Mouse (Mus musculus): ENCODE measurements around the gene Nfic. TPM values are rescaled to one million over a fixed set of nuclear protein-coding genes. Genes with fewer than 3 reads are reported as not detected.

Gene Nfic
- total and polyA plus RNA-seq, 3 experiments: 2.0 to 9.7 TPM; not detected in 1

- Histone ChIP-seq H3K9me3 (replicated peaks; ENCODE audit: insufficient read depth, low read length) (no peaks in the 10 kb centered on the region), H3K4me1 (ENCODE audit: control insufficient read depth in 1 of 2, insufficient read depth in 2 of 2, low read length in 2 of 2) (no peaks in the 10 kb centered on the region), H3K79me2 (ENCODE audit: control insufficient read depth, insufficient read depth, low read length, poor library complexity) (no peaks in the 10 kb centered on the region), H3K27ac (ENCODE audit: control insufficient read depth, low read depth, low read length) (no peak overlapping the region), H3K36me3 (ENCODE audit: control insufficient read depth in 1 of 2, insufficient read depth in 2 of 2, low read length in 2 of 2) (no peaks in the 10 kb centered on the region), H3K9ac (ENCODE audit: control insufficient read depth, low read depth, low read length, poor library complexity, severe bottlenecking) (no peak overlapping the region), H3K4me3 (ENCODE audit: control insufficient read depth in 1 of 2, insufficient read depth in 1 of 2, low read depth in 2 of 2, low read length in 2 of 2) (no peak overlapping the region), H3K27me3 (ENCODE audit: control insufficient read depth in 1 of 2, insufficient read depth in 2 of 2, low read length in 2 of 2) (no peaks in the 10 kb centered on the region)
- DNase-seq (ENCODE audit: low read depth, low spot score): no peak
- TF ChIP-seq NRF1 (IDR thresholded peaks at IDR 0.05; ENCODE audit: insufficient read depth, low read depth, low read length, poor library complexity, severe bottlenecking): no peak
- TF ChIP-seq MEF2A (IDR thresholded peaks at IDR 0.05; ENCODE audit: extremely low read depth, insufficient replicate concordance, low read depth, low read length, poor library complexity, severe bottlenecking): no peak
- no peak for TF ChIP-seq SIN3A (IDR thresholded peaks at IDR 0.05; ENCODE audit: low read length)
- no peak for TF ChIP-seq MAFK (IDR thresholded peaks at IDR 0.05; ENCODE audit: borderline replicate concordance, low read depth, low read length)
These were observed 40.3 kb downstream of the Nfic start for GRCm38 (mm10) chr10:81415146-81415545.

GRCm38 (mm10) chr10:81414682-81415081, 40.8 kb downstream of the Nfic start:
- Histone ChIP-seq H3K9me3 (replicated peaks; ENCODE audit: insufficient read depth, low read length) (no peaks in the 10 kb centered on the region), H3K4me3 (ENCODE audit: control insufficient read depth in 1 of 2, insufficient read depth in 1 of 2, low read depth in 2 of 2, low read length in 2 of 2) (no peak overlapping the region), H3K4me1 (ENCODE audit: control insufficient read depth in 1 of 2, insufficient read depth in 2 of 2, low read length in 2 of 2) (no peaks in the 10 kb centered on the region), H3K36me3 (ENCODE audit: control insufficient read depth in 1 of 2, insufficient read depth in 2 of 2, low read length in 2 of 2) (no peaks in the 10 kb centered on the region), H3K79me2 (ENCODE audit: control insufficient read depth, insufficient read depth, low read length, poor library complexity) (no peaks in the 10 kb centered on the region), H3K27ac (ENCODE audit: control insufficient read depth, low read depth, low read length) (no peak overlapping the region), H3K9ac (ENCODE audit: control insufficient read depth, low read depth, low read length, poor library complexity, severe bottlenecking) (no peak overlapping the region), H3K27me3 (ENCODE audit: control insufficient read depth in 1 of 2, insufficient read depth in 2 of 2, low read length in 2 of 2) (no peaks in the 10 kb centered on the region)
- no peak for DNase-seq (ENCODE audit: low read depth, low spot score)
- TF ChIP-seq TBP (IDR thresholded peaks at IDR 0.05; ENCODE audit: low read depth, low read length): no peak
- no peak for TF ChIP-seq ZNF384 (IDR thresholded peaks at IDR 0.05; ENCODE audit: low read depth, low read length)
- TF ChIP-seq KAT2A (conservative IDR thresholded peaks at IDR 0.05; ENCODE audit: low read depth, low read length): no peak
- no peak for TF ChIP-seq NELFE (IDR thresholded peaks at IDR 0.05; ENCODE audit: low read depth, low read length)
- no peak for TF ChIP-seq UBTF (IDR thresholded peaks at IDR 0.05; ENCODE audit: borderline replicate concordance, insufficient read depth, low read depth, low read length)
- no peak for TF ChIP-seq ETS1 (IDR thresholded peaks at IDR 0.05; ENCODE audit: low read depth, low read length)
- TF ChIP-seq MYB (IDR thresholded peaks at IDR 0.05; ENCODE audit: low read depth, low read length): no peak
- TF ChIP-seq MAX (IDR thresholded peaks at IDR 0.05; ENCODE audit: low read length): no peak
- TF ChIP-seq GABPA (IDR thresholded peaks at IDR 0.05; ENCODE audit: low read depth, low read length): no peak
- no peak for TF ChIP-seq USF2 (IDR thresholded peaks at IDR 0.05; ENCODE audit: borderline replicate concordance in 1 of 2, insufficient read depth in 1 of 2, low read depth in 1 of 2, low read length in 2 of 2)
- no peak for TF ChIP-seq EP300 (IDR thresholded peaks at IDR 0.05; ENCODE audit: low read depth in 1 of 2, low read length in 2 of 2)
- TF ChIP-seq TCF12 (IDR thresholded peaks at IDR 0.05; ENCODE audit: low read depth, low read length): no peak
- no peak for TF ChIP-seq MYC (IDR thresholded peaks at IDR 0.05; ENCODE audit: low read depth, low read length)
- TF ChIP-seq CTCF (IDR thresholded peaks at IDR 0.05 in 2 of 3, conservative IDR thresholded peaks at IDR 0.05 in 1 of 3; ENCODE audit: control insufficient read depth in 1 of 3, insufficient read depth in 1 of 3, low read depth in 2 of 3, low read length in 3 of 3, poor library complexity in 1 of 3, severe bottlenecking in 1 of 3): no peak
- TF ChIP-seq RCOR1 (IDR thresholded peaks at IDR 0.05; ENCODE audit: low read depth, low read length): no peak
- no peak for TF ChIP-seq ELF1 (IDR thresholded peaks at IDR 0.05; ENCODE audit: low read depth, low read length)
- no peak for TF ChIP-seq MAZ (IDR thresholded peaks at IDR 0.05; ENCODE audit: low read depth, low read length)
- no peak for TF ChIP-seq SIN3A (IDR thresholded peaks at IDR 0.05; ENCODE audit: low read length)

Measured in MEL (cell line).